Mouse (Mus musculus) 3T3-L1 (cell line): Measurements from ENCODE around the gene Hnrnpdl.

Source experiments
- DNase-seq: peaks from one replicate; pipeline ENCODE4 v3.0.0-alpha.2; 2015; ENCODE audit warnings: low read depth, low spot score

Hnrnpdl gene

DNA sequence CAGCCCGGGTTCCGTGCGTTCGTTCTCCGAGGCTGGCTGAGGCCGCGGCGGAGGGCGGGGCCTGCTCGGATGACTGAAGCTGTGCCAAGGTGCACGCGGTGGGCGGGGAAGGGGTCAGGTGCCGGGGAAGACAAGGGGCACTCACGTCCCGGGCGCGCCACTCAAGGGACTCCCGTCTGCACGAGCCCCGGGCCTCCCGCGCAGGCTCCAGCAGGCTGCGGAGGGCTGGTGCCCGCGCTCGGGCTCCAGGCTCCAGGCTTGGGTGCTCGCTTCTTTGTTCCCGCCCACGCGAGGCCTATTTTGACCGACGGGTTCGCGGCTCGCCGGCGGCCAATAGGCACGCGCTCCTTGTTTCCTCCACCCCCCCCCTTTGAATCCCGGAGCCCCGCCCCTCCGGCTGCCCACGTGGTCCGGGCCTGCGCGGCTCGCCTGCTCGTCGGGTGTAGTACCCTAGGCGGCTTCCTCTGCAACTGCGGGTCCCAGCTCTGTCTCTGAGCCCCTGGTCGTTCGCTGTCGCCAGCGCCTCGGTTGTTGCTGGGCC is at the start of gene Hnrnpdl, which contains the start of gene Enoph1:
Gene Hnrnpdl (minus strand): TSS at position 63 of the 541 bp plus-strand sequence.
Gene Enoph1 (plus strand): TSS at position 384 of the 541 bp plus-strand sequence.
- DNase-seq: peak; percentile 93

- DNase-seq: no peak
Measured at GRCm38 (mm10) chr5:100085097-100085496, 45.6 kb upstream of the Hnrnpdl start.

- no peak for DNase-seq
Measured at GRCm38 (mm10) chr5:100083953-100084562, 44.6 kb upstream of the Hnrnpdl start.

GRCm38 (mm10) chr5:100082006-100082405 is 42.5 kb upstream of the Hnrnpdl start:
- no peak for DNase-seq

DNA sequence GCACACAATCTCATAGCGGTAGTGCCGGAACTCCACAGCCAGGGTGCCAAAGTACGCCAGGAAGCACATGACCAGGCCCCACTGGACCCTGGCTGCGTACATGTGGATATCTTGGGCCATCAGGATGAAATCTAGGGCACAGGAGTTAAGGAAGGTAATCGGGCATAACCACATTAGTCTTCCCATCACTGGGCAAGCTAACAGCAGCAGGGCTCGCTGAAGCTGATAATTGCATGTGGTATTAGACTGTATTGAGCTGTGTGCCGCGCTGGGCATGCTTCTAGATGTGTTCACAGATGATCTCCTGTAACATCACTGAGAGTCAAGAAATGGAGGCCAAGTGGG is 40.4 kb upstream of the Hnrnpdl start:
- DNase-seq: no peak

DNA sequence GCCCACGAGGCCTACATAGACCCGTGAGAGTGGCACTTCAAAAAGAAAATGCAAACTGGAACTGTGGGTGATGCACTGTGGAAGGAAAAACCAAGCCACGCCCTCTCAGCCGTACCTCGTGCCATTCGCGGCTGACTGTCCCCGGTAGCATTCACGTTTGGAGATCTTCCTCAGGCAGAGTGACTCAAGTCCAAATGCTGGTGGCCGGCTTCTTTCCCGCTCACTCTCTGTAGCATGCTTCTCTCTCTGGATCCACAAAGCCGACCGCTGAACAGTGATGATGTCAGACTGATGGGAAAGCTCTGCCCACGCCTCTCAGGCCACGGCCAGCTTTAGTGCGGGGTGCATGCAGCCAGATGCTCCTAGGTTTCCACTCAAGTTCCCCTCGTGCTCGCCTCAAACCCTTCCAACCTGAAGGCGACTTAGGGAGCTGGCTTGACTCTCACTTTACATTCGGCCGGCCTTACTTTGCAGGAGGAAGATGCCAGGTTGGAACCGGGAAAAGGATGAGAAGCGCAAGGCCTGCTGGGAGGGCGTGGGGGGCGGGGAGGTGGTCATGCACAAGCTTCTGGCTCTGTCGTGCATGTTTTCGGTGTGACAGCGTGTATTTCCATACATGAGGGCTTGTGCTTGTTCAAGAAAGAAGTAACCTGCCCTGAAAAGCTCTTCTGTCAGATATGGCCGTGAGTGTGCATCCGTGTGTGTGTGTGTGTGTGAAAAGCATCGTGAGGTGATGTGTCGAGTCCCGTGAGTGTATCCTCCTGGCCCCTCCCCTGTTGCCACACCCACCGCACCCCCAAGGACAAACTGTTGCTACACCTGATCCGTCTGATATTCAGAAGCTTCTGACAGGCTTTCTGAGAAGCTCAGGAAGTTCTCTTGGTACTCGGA is 39.8 kb upstream of the Hnrnpdl start:
- DNase-seq: no peak

- DNase-seq: peak; percentile 27
Measured at GRCm38 (mm10) chr5:100074571-100074970, 35.1 kb upstream of the Hnrnpdl start.

DNA sequence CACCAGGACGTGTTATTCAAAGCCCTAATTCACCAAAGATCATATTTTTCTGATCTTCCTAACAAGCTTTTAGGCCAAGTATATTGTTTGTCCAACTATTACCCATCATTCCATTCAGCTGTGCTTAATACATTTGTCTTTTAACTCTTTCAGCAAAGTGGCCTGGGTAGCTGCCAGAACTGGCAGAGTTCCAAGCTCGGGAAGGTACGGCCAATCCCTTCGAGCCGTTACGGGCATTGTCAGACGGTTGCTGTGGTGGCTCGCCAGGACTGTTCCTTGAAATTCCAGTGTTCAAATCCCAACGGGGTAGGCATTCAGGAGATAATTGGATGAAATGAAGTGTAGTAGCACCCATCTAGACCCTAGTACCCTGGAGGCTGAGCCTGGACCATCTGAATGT is 33.1 kb upstream of the Hnrnpdl start:
- DNase-seq: no peak

GRCm38 (mm10) chr5:100071541-100071940 is 32.1 kb upstream of the Hnrnpdl start:
- no peak for DNase-seq

DNA sequence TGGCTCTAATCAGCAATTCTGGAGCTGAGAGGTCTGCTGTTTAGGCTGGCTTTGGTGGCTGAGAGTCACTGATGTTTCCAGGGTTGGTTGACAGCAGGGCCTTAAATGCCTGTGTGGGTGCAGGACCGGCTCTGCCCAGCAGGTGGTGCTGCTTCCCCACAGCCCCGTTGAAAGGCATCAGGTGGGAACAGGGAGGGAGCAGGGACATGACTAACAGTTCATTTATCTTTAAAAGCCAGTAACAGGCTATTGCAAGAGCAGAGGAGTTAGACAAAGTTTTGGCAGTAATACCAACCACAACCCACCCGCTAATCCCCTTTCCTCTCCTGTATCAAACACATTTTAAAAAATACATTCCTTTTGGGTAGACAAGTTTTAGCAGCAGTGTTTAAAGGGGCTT is 30.8 kb upstream of the Hnrnpdl start:
- peak; percentile 87 for DNase-seq

- DNase-seq: no peak
Measured at GRCm38 (mm10) chr5:100069526-100069925, 30.1 kb upstream of the Hnrnpdl start.

DNA sequence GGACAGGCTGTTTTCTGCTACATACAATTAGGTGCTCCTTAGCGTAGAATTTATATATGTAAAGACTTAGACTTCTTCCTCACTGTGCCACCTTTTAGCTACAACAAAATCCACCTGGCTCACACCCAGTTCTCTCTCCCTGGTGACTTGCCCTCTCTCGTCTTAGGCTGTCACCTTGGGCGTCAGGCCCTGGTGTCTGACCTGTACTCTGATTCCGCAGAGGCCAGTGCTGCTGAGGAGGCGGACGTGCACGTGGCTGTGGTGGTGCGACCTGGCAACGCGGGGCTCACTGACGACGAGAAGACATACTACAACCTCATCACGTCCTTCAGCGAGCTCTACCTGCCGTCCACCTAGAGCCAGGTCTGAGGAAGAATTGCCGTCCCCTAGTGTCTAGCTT is 28.1 kb upstream of the Hnrnpdl start:
- no peak for DNase-seq

DNA sequence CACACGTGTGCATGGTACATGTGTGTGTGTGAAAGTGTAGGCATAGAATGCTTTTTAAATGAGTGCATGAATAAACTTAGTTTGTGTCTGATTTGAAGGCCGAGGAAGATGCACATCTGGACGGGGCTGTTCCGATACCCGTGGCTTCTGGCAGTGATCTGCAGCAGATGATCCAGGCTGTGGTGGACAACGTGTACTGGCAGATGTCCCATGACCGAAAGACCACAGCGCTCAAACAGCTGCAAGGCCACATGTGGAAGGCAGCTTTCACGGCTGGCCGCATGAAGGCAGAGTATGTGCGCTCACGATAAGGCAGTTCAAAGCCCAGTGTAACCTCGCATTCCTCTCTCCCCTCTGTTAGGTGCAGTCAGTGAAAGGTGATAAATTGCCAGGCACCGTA is 21.4 kb upstream of the Hnrnpdl start:
- no peak for DNase-seq

GRCm38 (mm10) chr5:100059326-100059725 is 19.9 kb upstream of the Hnrnpdl start:
- no peak for DNase-seq

GRCm38 (mm10) chr5:100058729-100059128 is 19.3 kb upstream of the Hnrnpdl start:
- DNase-seq: no peak

DNA sequence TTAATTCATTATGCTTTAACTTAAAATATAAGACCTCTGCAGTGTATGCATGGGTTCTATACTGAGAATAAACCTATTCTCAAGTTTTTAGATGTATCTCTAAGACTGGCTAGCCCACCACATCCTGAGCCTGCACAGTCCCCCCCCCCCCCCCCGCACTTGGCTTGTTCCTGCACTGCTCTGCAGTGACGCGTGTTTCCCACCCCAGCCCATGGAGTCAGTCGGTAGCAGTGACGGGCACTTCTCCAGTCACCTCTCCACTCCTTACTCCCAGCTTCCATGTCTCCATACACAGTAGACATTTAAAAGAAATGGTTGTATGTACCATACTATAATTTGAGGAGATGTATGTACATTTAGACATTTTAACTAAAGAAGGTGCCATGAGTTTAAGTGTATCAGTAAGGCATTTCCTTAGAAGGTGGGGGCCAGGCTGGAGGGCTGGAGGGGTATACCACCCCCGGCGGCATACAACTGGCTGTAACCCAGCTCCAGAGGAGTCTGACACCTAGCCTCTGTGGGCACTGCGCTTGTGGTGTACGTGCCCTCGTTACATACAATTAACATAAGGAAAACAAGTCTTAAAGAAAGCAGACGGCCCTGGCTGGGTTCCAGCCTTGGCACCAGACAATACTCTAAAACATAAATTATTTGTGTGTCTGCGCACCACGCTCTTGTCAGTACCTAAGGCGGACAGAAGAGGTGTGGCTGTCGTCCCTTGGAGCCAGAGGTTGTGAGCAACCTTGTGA is 18.2 kb upstream of the Hnrnpdl start:
- DNase-seq: no peak

DNA sequence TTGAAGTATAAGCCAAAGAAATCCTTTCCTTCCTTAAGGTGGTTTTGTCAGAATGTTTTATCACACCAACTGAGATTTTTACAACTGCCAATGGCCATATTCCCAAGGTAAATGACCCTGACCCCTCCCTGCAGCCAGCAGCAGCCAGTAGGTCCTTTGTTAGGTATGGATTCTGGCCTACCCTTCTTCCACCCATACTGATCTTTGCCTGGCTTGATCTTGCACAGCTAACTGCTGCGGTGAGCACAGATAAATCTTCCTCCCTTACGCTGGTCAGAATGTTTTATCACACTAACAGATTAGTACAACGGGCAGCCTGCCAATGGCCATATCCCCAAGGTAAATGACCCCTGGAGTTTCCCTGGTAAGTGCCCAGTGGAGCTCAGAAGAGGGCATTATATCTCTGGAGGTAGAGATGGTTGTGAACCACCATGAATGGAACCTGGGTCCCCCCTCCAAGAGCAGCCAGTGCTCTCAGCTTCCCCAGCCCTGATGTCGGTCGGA is 16.5 kb upstream of the Hnrnpdl start:
- no peak for DNase-seq

DNA sequence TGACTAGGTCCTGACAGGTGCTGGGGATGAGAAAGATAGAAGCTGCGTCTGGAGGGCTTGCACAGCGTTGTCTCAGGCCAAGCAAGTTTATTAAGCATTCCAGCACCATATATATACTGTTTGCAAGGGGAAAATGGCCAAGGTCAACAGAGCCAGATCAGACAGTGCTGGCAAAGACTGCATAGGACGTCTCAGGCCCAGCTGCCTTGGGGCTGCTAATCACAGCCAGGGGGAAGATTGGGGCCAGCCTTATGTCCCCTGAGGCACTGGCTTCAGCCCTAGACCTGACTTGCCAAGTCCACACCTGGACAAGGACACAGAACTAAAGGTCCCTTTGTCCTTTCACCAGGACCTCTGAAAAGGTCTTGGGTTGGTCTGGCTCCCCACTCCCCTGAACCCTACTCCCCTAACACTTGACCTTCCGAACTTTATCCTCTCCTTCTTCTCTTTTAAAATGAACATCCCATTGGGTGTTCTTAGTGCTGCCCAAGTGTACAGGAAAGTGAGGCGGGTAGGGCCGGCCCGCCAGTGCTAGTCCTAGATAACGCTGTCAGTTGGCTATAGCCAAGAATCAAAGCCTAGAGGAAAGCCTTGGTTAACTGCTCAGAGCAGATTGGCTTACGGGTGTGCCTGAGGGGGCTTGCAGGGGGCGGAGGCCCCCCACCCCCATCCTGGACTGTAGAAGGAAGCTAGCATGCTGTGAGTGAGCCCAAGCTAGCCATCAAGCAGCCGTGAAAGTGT is 15.5 kb upstream of the Hnrnpdl start:
- DNase-seq: no peak

DNA sequence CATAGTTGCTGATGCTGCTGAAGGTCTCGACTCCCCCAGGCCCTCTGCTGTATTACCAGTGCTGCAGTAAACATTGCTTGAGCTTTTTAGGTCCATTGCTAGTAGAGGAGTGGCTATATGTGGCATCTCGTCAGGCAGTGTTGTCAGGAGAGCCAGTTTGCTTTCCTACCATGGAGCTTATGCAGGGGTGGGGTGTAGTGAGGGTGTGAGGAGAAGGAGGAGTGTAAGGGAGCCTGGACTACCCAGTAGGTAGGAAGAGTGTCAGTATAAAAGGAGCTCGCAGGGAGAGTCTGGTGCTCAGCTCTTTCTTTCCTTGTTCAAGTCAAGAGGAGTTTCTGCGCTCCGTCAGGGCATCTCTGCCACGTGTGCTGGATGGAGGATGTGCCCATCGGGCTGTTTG is 13.3 kb upstream of the Hnrnpdl start:
- no peak for DNase-seq

- DNase-seq: no peak
Measured at GRCm38 (mm10) chr5:100049904-100050303, 10.4 kb upstream of the Hnrnpdl start.

GRCm38 (mm10) chr5:100047871-100048270 is 8.4 kb upstream of the Hnrnpdl start:
- no peak for DNase-seq
